Mouse (Mus musculus) gastrocnemius, postnatal 36 days (tissue): ENCODE data around the gene Plaur. TPM values are rescaled to one million over a fixed set of nuclear protein-coding genes. Genes with fewer than 3 reads are reported as not detected.

Experiments used
- DNase-seq, 2 experiments: peaks; one replicate each; pipeline ENCODE4 v3.0.0; 2022
- intact Hi-C: fragments of 180-260 bp; cut with DNase I; formaldehyde crosslinking; loops from one replicate; pipeline ENCODE4 v1.15.1; 2025
- long read RNA-seq, 2 experiments: library from polyadenylated mRNA; stranded (forward); transcript quantifications; one replicate each; pipeline ENCODE4 v2.0.0; 2021
- total RNA-seq, 2 experiments: library from RNA; stranded (reverse); gene quantifications; 2 replicates each; pipeline ENCODE4 v1.2.3; 2021

Plaur gene
- under 1 TPM; 0.61 to 0.64 TPM for total RNA-seq
- long read RNA-seq, experiment 1, partial matches to known transcripts, result 1 of 3 reads
- long read RNA-seq, experiment 1, other reads (novel, unspliced or antisense), result 0 of 3 reads
- long read RNA-seq, experiment 2, partial matches to known transcripts, result 1 of 5 reads
- long read RNA-seq, experiment 2, other reads (novel, unspliced or antisense), result 1 of 5 reads

DNA sequence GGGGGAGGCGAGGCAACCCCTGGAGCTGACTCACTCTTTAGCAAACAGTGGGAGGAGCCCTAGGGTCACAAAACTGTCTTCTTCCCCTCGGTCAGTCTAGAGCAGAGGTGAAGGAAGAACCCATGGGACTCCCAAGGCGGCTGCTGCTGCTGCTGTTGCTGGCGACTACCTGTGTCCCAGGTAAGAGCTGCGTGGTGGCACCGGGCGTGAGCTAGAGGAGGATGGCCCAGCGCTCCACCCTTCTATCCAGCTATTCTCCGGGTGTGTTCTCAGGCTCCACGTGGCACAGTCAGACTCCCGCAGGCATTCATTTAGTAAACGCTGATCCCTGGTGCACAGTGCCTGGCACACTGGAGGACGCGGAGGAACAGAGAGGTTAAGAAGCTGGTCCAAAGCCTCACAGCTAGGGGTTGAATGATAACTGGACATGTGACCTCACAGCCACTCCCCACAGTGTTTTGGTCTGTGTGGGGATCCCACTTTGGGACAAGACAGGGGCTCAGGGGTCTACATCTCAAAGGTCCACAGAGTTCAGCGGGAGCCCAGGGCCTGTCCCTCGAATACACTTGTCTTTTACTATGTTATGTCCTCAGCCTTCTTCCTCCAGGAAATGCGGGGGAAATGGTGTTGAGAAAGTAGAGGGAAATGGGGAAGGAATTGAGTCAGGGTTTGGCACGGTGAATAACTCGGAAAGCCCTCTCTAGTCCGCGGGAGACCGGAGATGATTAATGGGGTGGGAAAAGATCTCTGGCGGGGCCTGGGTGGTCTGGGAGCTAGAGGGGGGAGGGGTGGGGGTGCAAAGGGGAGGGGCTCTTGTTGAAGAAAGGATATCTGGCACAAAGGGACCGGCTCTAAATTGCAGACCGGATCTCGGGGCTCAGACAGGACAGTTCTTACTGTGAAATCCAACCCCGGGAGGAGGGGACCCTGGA, at the start of gene Plaur:
TSS of gene Plaur (plus strand) at position 97 of the 932 bp plus-strand sequence.
- intact Hi-C loops, result no loop called here
- DNase-seq, result peak in 1 of 2 experiments; percentile 8

DNA sequence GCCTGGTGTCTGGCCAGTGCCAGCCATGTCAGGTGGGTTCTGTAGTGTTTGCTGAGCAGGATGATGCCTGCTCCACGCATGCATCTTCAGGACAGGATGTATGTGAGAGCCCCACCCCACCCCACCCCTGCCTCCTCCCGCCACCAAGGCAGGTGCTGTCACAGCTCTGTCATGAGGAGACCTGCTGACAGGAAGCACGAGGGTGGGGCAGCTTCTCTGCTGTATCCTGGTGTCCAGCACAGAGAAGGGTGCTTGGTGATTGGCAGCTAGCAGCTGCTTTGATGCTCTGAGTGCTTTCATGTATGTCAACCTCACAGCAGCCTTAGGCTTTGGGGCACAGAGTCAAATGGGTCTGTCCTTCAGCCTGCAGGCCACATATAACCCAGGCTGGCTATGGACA, 48.7 kb upstream of the Plaur start:
- no peak for DNase-seq

DNA sequence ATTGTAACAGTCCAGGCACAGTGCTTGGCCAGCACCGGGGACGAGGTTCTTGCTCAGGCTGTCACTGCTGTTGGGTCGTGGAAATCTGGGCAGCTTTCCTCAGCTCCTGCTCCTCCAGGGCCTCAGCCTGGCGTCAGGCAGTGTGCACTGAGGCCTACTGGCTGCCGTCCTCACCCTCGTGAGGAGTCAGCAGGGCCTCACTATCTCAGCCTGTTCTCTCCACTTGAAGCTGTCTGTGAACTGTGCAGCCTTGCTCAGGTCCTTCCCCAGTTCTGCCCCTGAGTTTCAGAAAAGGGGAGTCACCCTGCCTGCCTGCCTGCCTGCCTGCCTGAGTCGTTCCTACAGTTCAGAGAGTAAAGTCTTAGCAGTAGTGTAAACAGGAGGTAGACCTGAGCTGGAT, 47.0 kb upstream of the Plaur start:
- no peak for DNase-seq
- intact Hi-C loops, result no loop called here

More for the DNA sequence above, 48.7 kb upstream of the Plaur start:
- intact Hi-C loops, result no loop called here

DNA sequence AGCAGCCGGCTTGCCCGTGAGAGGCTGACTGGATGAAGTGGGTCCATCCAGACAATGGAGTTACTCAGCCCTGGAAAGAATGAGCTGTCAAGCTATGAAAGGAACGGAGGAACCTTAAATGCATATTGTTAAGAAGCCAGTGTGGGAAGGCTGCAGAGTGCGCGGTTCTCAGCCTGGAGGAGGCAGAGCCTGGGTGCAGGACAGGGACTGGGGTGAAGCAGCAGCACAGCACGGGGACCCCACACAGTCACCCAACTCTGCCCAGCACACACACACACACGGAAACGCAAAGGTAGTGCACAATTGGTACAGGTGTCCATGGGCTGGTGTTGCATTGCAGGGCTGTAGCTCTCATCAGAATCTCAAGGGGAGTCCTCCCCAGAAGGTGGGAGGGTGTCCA, 42.7 kb upstream of the Plaur start:
- intact Hi-C loops, result no loop called here
- DNase-seq, result no peak

DNA sequence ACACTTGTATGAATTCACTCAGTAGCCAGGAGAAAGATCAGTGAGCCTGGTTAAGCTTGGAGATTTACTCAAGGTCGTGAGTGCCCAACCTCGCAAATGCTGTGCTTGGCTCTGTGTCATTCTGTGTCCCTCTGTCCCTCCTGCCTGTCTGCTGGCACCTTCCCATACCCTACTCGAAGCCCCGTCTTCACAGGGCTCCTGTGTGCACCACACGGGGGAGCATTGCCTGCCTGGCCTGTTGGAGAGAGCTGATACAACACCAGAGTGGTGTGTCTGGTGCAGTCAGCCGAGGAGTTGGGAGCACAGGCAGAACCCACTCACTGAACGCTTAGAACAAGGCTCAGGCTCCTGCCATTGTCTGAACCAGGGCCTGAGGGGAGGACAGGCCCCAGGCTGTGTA, 40.6 kb upstream of the Plaur start:
- intact Hi-C loops, result no loop called here
- DNase-seq, result no peak

DNA sequence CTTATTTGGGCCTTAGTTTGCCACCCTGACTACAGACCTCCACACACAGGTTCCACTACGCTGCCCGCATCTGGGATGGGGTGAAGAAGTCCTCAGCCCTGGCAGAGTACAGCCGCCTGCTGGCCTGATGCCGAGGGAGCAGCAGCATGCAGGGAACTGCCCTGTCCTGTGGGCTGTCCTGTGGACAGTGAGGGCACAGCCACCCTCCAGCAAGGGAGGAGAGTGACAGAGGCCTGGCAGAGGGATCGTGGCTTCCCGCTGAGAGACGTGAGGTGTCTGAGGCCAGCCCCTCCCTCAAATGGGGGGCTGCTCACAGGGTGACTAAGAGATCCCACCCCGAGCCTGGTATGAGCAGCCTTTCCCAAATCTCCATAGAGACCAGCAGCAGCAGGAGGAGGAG, 40.0 kb upstream of the Plaur start:
- no peak for DNase-seq
- intact Hi-C loops, result no loop called here

DNA sequence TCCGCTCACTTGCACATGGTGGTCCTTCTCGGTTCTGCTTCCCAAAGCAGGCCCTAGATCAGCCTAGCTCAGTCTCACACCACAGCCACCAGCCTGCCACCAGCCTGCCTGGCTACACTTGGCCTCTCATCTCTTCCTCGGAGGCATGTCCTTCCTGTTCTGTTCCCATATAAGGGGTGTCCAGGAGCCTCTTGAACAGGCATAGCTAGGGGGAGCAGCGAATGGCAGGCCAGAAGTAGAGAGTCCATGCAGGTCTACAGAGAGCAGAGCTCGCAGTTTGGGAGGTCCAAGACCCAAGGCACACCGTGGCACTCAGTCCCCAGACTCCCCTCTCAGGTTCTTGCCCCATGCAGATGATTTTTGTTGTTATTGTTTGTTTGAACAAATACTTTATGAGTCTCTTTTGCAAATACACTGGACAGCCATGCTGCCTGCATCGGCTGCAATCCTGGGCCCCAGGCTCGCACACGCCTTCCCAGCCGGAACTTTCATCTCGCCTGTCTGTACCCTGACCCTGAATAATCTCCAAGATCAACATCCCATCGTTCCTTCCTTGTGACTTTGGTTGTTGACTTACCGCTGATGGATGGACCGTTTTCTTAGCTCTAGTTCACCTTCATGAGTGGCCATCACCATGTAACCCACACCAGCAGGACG, 39.0 kb upstream of the Plaur start:
- DNase-seq, result no peak
- intact Hi-C loops, result no loop called here

DNA sequence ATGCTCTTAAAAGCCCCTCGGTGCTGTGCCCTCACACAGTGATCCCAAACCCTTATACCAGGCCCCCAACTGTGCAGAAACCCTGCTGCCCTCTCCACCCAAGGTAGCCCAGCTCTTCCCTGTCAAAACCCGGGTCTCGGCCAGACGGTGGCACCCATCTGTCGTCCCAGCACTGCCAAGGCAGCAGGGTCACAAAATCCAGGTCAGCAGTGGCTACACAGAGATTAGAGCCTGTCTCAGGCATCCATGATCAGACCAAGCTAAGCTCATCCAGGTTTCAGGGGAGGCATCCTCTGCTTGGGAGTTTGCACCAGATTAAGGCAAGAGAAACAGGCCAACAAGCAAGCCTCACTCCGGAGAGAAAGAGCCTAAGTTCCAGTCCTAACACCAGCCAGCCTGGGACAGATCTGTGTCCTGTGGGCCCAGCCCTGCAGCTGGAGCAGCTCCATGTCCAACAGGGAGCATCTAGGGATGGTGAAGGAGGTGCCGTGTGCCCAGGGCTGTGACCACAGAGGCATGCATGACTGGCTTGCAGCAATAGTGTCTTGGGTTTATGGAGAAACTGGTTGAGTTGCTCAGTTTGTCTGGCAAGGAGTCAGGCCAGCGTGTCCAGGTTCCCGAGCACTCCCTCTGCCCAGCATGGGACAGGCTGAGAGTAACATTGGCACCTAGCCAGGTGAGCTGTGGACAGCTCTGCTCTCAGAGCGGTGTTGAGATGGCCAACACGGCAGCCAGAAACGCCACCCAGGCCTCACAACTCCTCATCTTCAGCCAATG, 38.1 kb upstream of the Plaur start:
- intact Hi-C loops, result no loop called here
- no peak for DNase-seq

DNA sequence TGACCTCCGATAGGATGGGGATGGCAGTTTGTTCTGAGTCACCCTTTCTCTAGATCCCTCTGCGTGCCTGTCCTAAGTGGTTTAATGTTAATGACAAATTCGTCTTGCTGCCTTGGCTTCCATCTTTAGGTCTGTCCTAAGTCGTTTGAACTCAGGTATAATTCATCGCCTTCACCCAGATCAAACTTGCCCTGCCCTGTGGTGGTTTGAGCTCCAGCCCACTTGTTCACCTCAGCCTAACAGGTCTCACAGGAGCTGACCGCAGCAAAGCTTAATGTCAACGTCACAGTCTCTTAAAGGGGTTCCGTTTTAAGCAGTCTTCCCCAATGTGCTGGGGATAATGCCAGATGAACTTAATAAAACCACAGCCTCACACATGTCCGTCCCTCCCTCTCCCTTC, 36.4 kb upstream of the Plaur start:
- DNase-seq, result no peak
- intact Hi-C loops, result no loop called here

DNA sequence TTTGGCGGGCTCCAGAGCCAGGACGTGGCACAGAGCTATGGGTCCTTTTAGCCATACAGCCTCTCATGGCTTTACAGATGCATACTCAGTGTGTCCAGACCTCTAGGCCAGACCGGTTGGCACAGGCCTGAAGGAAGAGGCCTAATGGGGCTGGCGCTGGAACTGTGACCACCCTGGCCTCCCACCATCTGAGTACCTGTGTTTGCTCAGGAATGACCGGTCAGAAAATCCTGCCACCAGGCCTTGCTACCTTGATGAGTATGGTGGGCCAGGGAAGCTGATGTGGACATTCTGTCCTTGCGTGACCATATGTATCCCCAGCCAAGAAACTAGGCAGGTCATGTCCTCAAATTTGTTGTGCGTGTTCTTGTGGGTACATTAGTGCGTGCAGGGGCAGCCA, 35.1 kb upstream of the Plaur start:
- DNase-seq, result no peak
- intact Hi-C loops, result no loop called here

DNA sequence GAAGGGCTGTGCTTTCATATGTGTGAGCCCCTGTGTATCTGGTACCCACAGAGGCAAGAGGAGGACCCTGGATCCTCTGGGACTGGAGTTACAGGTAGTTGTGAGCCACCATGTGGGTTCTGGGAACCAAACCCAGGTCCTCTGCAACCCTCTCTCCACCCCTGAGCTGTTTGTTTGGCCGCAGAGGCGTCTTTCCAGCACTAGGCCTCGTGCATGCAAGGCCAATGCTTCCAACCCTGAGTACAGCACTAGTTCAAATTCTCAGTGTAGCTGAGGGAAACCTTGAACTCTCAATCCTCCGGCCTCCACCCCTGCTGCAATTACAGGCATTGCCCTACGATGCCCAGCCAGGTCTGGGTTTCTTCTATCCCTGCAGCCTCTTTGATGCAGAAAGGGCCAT, 33.6 kb upstream of the Plaur start:
- intact Hi-C loops, result no loop called here

DNA sequence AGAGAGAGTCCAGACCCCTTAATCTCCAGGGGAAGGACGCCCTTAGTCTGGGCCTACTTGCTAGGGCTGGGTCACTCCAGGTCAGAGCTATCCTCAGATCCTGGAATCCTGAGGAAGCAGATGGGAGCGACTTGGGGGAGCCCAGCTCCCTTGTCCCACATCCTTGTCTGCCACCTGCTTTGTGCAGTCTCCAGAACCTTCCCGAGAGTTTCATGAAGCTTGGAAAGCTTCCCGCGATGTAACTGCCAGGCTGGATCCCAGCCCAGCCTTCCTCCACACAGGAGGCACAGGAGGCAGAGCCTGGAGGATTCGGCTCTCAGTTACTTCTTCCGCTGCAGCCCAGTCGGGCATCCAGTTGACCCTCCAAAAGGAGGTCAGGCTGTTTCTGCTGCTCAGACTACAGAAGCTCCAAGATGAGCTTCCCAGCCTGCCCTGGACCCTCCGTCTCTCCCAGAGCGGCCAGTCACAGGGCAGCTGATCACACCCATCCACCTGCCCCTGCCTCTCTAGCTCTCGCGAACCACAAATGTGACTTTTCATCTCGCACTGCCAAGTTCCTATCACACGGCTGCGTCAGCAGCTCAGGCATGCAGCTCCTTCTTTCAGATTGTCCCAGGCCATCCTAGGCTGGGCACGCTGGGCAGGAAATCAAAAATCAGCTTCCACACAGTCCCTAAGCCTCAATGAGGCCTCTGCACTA, 32.7 kb upstream of the Plaur start:
- no peak for DNase-seq
- intact Hi-C loops, result no loop called here

More for the DNA sequence above, 33.6 kb upstream of the Plaur start:
- DNase-seq, result no peak

DNA sequence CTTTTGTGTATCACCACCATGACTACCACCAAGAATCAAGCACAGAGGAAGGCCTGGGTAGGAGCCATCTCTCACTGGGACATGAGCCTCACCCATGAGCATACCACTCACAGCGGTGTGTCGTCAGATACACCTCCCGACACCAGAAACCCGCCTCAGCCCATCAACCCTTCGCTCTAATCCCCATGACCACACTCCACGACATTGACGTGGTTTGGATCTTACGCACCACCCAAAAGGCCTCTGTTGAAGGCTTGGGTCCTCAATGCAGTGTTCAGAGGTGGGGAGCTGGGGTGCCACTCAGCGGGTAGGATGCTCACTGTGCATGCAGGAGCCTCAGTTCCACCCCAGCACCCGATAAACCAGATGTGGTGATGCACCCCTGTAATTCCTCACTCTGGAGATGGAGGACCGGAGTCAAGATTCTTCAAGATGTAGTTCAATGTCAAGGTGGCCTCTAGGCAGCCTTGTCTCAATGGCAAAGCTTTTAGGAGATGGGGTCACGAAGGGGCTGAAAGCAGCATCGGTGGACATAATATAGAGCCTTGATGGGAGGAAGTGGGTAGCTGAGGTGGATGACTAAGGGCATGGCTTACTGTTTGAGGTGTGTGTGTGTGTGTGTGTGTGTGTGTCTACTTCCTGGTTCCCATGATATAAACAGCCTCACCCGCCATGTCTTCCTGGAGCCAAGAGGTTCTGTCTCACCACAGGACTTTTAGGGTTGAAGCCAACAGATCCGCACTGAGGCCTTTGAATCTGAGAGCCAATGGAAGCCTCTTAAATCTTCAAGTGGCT, 31.5 kb upstream of the Plaur start:
- no peak for DNase-seq
- intact Hi-C loops, result no loop called here

DNA sequence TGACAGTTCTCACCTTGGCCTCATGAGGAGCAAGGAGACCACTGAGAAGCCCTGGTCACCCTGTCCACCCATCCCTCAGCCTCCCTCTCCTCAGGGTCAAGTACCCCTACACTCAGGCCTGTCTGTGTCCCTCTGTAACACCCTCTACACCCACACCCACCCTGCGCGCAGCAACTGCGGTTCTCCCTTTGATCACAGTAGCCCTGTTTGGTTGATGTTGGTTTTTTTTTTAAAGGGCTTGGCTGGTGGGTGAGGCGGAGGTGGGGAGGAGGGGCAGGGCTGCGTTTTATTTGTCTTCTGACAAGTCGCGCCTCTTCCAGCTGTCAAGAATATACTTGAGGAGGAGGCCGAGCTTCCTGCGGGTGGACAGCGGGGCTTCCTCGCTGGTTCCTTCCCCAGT, 30.6 kb upstream of the Plaur start:
- intact Hi-C loops, result no loop called here
- DNase-seq, result no peak

DNA sequence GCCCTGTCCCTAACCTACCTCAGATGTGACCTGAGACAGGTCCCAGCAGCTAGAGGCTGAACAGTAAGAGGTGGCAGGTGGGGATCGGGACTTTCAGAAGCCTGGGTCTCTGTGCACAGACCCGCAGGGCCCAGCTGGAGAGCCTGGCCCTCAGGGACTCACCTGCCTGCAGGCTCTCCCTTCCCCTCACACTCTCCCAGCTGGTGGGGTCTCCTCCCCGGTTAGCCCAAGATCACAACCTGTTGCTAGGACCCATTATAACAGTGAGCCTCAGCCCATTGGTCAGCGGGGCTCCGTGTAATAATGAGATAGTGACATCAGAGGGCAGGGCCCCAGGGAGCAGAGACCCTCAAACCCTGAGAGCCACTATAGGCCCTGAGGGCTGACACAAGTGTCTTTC, 27.0 kb upstream of the Plaur start:
- intact Hi-C loops, result no loop called here
- DNase-seq, result no peak

DNA sequence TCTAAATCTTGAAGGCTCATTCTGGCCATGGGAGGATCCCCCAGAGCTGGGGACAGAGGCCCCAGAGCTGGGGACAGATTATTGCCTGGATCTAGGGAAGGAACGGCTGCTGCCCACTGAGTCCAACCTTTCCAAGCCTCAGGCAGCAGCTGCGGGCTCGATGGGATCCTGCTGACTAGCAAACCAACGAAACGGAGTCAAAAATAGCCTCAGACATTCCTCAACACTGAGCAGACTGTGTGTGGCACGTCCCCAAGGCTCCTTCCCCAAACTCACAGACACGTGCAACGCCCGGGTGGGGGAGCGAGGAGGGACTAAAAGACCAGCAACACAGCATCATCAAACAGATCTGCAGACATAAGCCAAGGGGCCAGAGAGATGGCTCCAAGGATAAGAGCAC, 24.3 kb upstream of the Plaur start:
- intact Hi-C loops, result no loop called here
- peak in 1 of 2 experiments; percentile 22 for DNase-seq

DNA sequence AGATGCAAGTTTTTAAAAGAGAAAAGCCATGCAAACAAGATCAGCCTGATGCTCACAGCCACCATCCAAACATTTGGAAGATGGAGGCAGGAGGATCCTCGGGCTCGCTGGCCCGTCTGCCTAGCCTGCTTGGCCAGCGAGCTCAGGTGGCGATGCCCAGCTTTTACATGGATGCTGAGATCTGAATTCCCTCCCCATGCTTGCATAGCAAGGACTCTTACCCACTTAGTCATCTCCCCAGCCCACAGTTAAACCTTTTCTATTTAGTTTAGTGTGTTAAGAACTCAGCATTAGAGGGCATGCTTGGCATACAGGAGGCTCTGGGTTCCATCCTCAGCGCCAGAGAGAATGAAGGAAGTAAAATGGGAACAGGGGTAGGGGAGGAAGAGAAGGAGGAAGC, 23.1 kb upstream of the Plaur start:
- intact Hi-C loops, result no loop called here
- no peak for DNase-seq

DNA sequence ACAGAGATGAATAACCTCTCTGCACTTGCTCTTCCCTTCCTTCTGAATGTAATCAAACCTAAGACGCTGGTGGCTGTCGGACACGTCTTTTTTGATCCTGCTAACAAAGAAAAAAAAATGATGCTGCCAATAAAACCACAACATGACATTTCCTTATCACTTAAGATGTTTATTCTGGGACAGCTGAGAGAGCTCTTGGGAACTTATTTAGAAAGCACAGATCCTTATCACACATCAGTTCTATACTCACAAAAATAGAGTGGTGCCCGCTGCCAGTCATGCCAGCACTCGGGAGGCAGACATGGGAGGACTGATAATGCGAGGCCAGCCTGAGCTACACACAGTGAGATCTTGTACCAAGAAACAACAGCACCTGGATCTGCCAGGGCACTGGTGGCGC, 22.4 kb upstream of the Plaur start:
- DNase-seq, result no peak
- intact Hi-C loops, result loop anchor here (5.0 kb wide), 1 partner anchor 37 kb away; no protein-coding TSS in a partner anchor

DNA sequence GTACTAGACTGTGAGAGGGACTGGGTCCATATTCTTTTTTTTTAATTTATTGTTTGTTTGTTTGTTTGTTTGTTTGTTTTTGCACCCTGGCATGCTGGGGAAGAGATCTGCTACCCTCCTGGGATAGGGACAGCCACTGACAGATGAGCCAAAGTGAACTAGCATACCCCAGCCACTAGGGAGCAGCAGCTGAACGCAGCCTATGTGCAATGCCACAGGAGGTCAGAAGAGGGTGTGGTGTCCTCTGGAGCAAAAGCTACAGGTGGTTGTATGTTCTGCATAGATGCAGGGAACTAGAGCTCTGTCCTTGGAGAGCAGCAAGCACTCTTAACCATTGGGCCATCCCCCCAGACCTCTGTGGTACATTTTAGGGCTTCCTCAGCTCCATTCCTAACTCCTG, 20.5 kb upstream of the Plaur start:
- peak; percentile 42 to 45 for DNase-seq
- intact Hi-C loops, result loop anchor here (5.0 kb wide), 1 partner anchor 36 kb away; no protein-coding TSS in a partner anchor
